In the genomic region with DNA sequence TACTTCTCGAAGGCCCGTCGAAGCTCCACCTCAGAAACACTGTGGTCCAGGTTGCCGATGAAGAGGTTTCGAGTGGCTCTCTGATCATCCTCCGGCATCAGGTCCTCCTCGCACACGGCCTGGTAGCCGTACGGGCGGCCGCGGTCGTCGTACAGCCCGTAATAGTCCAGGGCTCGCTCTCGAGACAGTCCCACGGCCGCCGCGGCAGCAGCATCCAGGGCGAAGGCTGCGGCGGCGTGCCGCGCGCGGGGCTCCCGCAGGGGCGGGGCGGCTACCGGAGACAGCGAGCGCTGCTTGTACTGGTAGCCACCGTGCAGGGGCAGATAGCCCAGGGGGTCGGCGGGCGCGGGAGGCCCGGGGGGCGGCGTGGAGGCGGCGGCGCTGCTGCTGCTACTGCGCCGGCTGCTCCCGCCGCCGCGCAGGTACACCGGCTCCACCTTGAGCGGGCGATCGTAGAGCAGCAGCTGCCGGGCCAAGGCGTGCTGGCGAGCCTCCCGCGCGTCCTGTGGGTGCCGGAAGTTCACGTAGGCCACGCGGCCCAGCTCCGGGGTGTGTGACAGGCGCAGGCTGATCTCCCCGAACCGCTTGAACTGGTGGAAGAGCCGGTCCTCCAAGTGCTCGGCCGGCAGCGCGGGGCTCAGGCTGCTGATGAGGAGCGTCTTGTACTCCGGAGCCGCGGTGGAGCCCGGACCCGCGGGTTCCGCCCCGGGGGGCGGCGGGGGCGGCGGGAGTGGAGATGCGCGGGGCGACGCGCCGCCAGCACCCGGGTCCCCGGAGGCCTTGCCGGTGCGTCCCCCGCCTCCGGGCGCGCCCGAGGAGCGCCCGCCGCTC, we compare ENCODE assay signal across 8 mouse cellular contexts. TPM values are rescaled to one million over a fixed set of nuclear protein-coding genes. Genes with fewer than 3 reads are reported as not detected.
DNase-seq lines count a peak whose midpoint lies in the region; ATAC-seq lines count a peak whose summit lies in the region.

No protein-coding gene starts in this region.

- H3K4me3 ChIP-seq in brown adipose tissue, adult 24 weeks (ENCODE audit: insufficient read depth, low read depth, low read length), result peak overlapping the region; percentile 78
- H3K4me3 ChIP-seq in forebrain, embryonic 10.5 days, result peak overlapping the region; percentile 95
- peak overlapping the region; percentile 96 for H3K4me3 ChIP-seq in hindbrain, embryonic 11.5 days (ENCODE audit: low read depth, low read length)
- peak overlapping the region; percentile 96 for H3K4me3 ChIP-seq in limb, embryonic 12.5 days (replicated peaks)
- H3K4me3 ChIP-seq in midbrain, embryonic 12.5 days, result peak overlapping the region; percentile 91

- WGBS in forebrain, embryonic 10.5 days, result under 1% methylated on average over 88 of the region's 107 CpGs
- WGBS in hindbrain, embryonic 11.5 days, result 1% methylated on average over 65 of the region's 107 CpGs
- WGBS in limb, embryonic 12.5 days, result under 1% methylated on average over 82 of the region's 107 CpGs
- 1% methylated on average over 65 of the region's 107 CpGs for WGBS in midbrain, embryonic 12.5 days

- H3K9ac ChIP-seq in hindbrain, embryonic 11.5 days (ENCODE audit: low read depth, low read length), result peak overlapping the region; percentile 99
- H3K9ac ChIP-seq in limb, embryonic 12.5 days (replicated peaks), result peak overlapping the region; percentile 99
- H3K9ac ChIP-seq in midbrain, embryonic 12.5 days (replicated peaks), result peak overlapping the region; percentile 99

- peak overlapping the region; percentile 98 for H3K4me2 ChIP-seq in hindbrain, embryonic 11.5 days (replicated peaks; ENCODE audit: low read depth, low read length)
- peak overlapping the region; percentile 98 for H3K4me2 ChIP-seq in limb, embryonic 12.5 days
- H3K4me2 ChIP-seq in midbrain, embryonic 12.5 days (replicated peaks), result peak overlapping the region; percentile 95

- no peak overlapping the region for H3K27ac ChIP-seq in brown adipose tissue, adult 24 weeks (replicated peaks; ENCODE audit: low read depth, low read length)
- H3K27ac ChIP-seq in forebrain, embryonic 10.5 days, result peak overlapping the region; percentile 99
- H3K27ac ChIP-seq in hindbrain, embryonic 11.5 days (ENCODE audit: low read depth, low read length), result peak overlapping the region; percentile 91
- H3K27ac ChIP-seq in limb, embryonic 12.5 days, result peak overlapping the region; percentile 93
- peak overlapping the region; percentile 91 for H3K27ac ChIP-seq in midbrain, embryonic 12.5 days (replicated peaks)

- no peaks in the 10 kb centered on the region for H3K27me3 ChIP-seq in forebrain, embryonic 10.5 days (ENCODE audit: poor library complexity, severe bottlenecking)
- no peaks in the 10 kb centered on the region for H3K27me3 ChIP-seq in hindbrain, embryonic 11.5 days (ENCODE audit: control insufficient read depth, insufficient read depth, low read length)
- no peaks in the 10 kb centered on the region for H3K27me3 ChIP-seq in limb, embryonic 12.5 days
- H3K27me3 ChIP-seq in midbrain, embryonic 12.5 days, result no peaks in the 10 kb centered on the region

- DNase-seq in adrenal gland, adult 18-20 months (ENCODE audit: low spot score in 2 of 2), result peak; percentile 42 to 50
- no peak for DNase-seq in adrenal gland, postnatal 4 days (ENCODE audit: low spot score in 2 of 2)
- DNase-seq in forebrain, embryonic 10.5 days (ENCODE audit: extremely low spot score, low spot score), result peak; percentile 55
- DNase-seq in hindbrain, embryonic 11.5 days (ENCODE audit: low spot score), result peak; percentile 66
- DNase-seq in spleen, postnatal 4 days (ENCODE audit: low spot score in 2 of 2), result peak; percentile 61 to 84

- H3K9me3 ChIP-seq in forebrain, embryonic 10.5 days, result no peaks in the 10 kb centered on the region
- no peaks in the 10 kb centered on the region for H3K9me3 ChIP-seq in hindbrain, embryonic 11.5 days (ENCODE audit: control insufficient read depth, low read length)
- H3K9me3 ChIP-seq in limb, embryonic 12.5 days, result no peaks in the 10 kb centered on the region
- no peaks in the 10 kb centered on the region for H3K9me3 ChIP-seq in midbrain, embryonic 12.5 days

- H3K4me1 ChIP-seq in brown adipose tissue, adult 24 weeks (ENCODE audit: control insufficient read depth, insufficient read depth, insufficient read length, low read length), result peaks cover 11% of the 10 kb centered on the region
- H3K4me1 ChIP-seq in forebrain, embryonic 10.5 days, result peaks cover 87% of the 10 kb centered on the region
- peaks cover 21% of the 10 kb centered on the region for H3K4me1 ChIP-seq in hindbrain, embryonic 11.5 days (replicated peaks; ENCODE audit: control insufficient read depth, insufficient read depth, low read length)
- H3K4me1 ChIP-seq in limb, embryonic 12.5 days (replicated peaks), result peaks cover 73% of the 10 kb centered on the region
- peaks cover 73% of the 10 kb centered on the region for H3K4me1 ChIP-seq in midbrain, embryonic 12.5 days

- H3K36me3 ChIP-seq in forebrain, embryonic 10.5 days (replicated peaks), result peaks cover 89% of the 10 kb centered on the region
- H3K36me3 ChIP-seq in hindbrain, embryonic 11.5 days (ENCODE audit: control insufficient read depth, insufficient read depth, low read length), result peaks cover 3% of the 10 kb centered on the region; the same call in 1 of the 2 replicates
- peaks cover 77% of the 10 kb centered on the region for H3K36me3 ChIP-seq in limb, embryonic 12.5 days
- H3K36me3 ChIP-seq in midbrain, embryonic 12.5 days, result peaks cover 70% of the 10 kb centered on the region

- no peak for ATAC-seq in hindbrain, embryonic 11.5 days (ENCODE audit: low FRiP score)
- ATAC-seq in limb, embryonic 12.5 days (ENCODE audit: insufficient number of reproducible peaks, insufficient read depth, low FRiP score, low TSS enrichment, low read depth), result no peak
- ATAC-seq in midbrain, embryonic 12.5 days (ENCODE audit: low FRiP score, low read depth), result peak; percentile 5; the same call in 1 of the 2 replicates

RNA-seq across cellular contexts. Expression of gene Rbm15b, which starts 1.1 kb away (rescaled TPM):
- total RNA-seq in adrenal gland, adult 18-20 months (2021), result 10 to 100 TPM; 24.0 to 26.6 TPM
- total RNA-seq in adrenal gland, postnatal 4 days (2021), result 10 to 100 TPM; 39.3 to 42.3 TPM
- 6.2 and 11.8 TPM in 2 replicates for polyA plus RNA-seq in brown adipose tissue, adult 24 weeks (2012; ENCODE audit: insufficient read depth, insufficient read length, missing spikeins)
- 12.3 and 12.9 TPM in 2 replicates for polyA plus RNA-seq in forebrain, embryonic 10.5 days (2016; fragmentation: Nextera tagmentation; extraction: Ambion mirVana)
- polyA plus RNA-seq in hindbrain, embryonic 11.5 days (2014; fragmentation: Nextera tagmentation; extraction: Ambion mirVana), result 24.0 and 24.5 TPM in 2 replicates
- polyA plus RNA-seq in limb, embryonic 12.5 days (2016; fragmentation: Nextera tagmentation; extraction: Ambion mirVana), result 25.9 TPM in 2 replicates
- polyA plus RNA-seq in midbrain, embryonic 12.5 days (2016; fragmentation: Nextera tagmentation; extraction: Ambion mirVana), result 33.4 and 39.2 TPM in 2 replicates

RNA-seq across cellular contexts. Expression of gene Manf, which starts 5.7 kb away (rescaled TPM):
- total RNA-seq in adrenal gland, adult 18-20 months (2021), result 100 to 1,000 TPM; 240 to 272 TPM
- total RNA-seq in adrenal gland, postnatal 4 days (2021), result 100 to 1,000 TPM; 264 to 274 TPM
- polyA plus RNA-seq in brown adipose tissue, adult 24 weeks (2012; ENCODE audit: insufficient read depth, insufficient read length, missing spikeins), result 75.3 and 92.4 TPM in 2 replicates
- polyA plus RNA-seq in forebrain, embryonic 10.5 days (2016; fragmentation: Nextera tagmentation; extraction: Ambion mirVana), result 249 and 277 TPM in 2 replicates
- 305 and 309 TPM in 2 replicates for polyA plus RNA-seq in hindbrain, embryonic 11.5 days (2014; fragmentation: Nextera tagmentation; extraction: Ambion mirVana)
- 229 and 233 TPM in 2 replicates for polyA plus RNA-seq in limb, embryonic 12.5 days (2016; fragmentation: Nextera tagmentation; extraction: Ambion mirVana)
- polyA plus RNA-seq in midbrain, embryonic 12.5 days (2016; fragmentation: Nextera tagmentation; extraction: Ambion mirVana), result 194 and 217 TPM in 2 replicates

Comparison
In these comparisons a context has a peak if more than half of its experiments do, and no peak if none do; other contexts are left out.
1. DNase-seq: peak in adrenal gland, adult 18-20 months (2 of 2), forebrain, embryonic 10.5 days (single experiment), hindbrain, embryonic 11.5 days (single experiment) and spleen, postnatal 4 days (2 of 2); none in adrenal gland, postnatal 4 days (0 of 2).
2. Peak in every context shown above with its lines, with median percentiles within 50 percentile points of each other: H3K4me3 ChIP-seq, H3K4me2 ChIP-seq and H3K9ac ChIP-seq.